Mouse (Mus musculus) G1E (cell line): Measurements from ENCODE around the gene Arl13a.

Source experiments
- CTCF ChIP-seq: IDR thresholded peaks from 2 replicates; pipeline ENCODE4 v1.5.1; 2012; ENCODE audit warnings: low read depth, low read length, inconsistent platforms, mixed read lengths
- GATA1 ChIP-seq: IDR thresholded peaks from 2 replicates; pipeline ENCODE4 v1.6.1; 2012; ENCODE audit warnings: borderline replicate concordance, low read length, inconsistent platforms, mixed read lengths
- GATA2 ChIP-seq: IDR thresholded peaks from 2 replicates; pipeline ENCODE4 v1.6.1; 2012; ENCODE audit warnings: low read depth, low read length, inconsistent platforms, borderline replicate concordance
- TAL1 ChIP-seq: conservative IDR thresholded peaks from 2 replicates; pipeline ENCODE4 v1.6.1; 2012; ENCODE audit warnings: low read depth, low read length, inconsistent platforms, mixed read lengths

DNA sequence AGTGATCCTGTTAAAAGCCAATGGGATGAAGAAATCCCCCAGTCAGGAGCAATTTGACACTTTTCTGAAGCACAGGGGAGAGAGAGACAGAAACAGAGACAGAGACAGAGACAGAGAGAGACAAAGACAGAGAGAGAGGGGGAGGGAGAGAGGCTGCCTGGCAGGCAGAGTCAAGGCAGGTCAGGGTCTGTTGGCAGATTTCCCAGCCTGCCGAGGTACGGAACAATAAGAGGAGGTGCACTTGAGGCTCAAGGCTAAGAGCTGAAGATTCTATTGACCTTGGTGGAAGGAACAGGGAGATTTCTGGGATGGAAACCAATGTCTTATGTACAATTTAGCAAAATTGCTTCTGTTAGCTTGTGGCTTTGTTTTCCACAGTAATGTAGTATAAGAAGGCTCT, 60.9 kb downstream of the Arl13a start:
- TF ChIP-seq GATA1: no peak
- TF ChIP-seq CTCF: no peak
- no peak for TF ChIP-seq TAL1
- TF ChIP-seq GATA2: no peak
